Mouse (Mus musculus): ENCODE measurements around the gene Surf1. TPM values are rescaled to one million over a fixed set of nuclear protein-coding genes. Genes with fewer than 3 reads are reported as not detected.
A peak's percentile ranks its signal among the peaks of the same experiment; 100 is the strongest.

The Surf1 gene
- total RNA-seq (2021): 10 to 100 TPM; 44.3 to 45.3 TPM
- long read RNA-seq, experiment 1, transcript Surf1-209 (9 exons, 1,151 nt): minor isoform, 5 of 38 reads
- long read RNA-seq, experiment 1, transcript Surf1-201 (9 exons, 1,173 nt): major isoform, 24 of 38 reads
- long read RNA-seq, experiment 1, partial matches to known transcripts: 5 of 38 reads
- long read RNA-seq, experiment 1, other reads (novel, unspliced or antisense): 4 of 38 reads
- long read RNA-seq, experiment 2, transcript Surf1-201 (9 exons, 1,173 nt): major isoform, 10 of 22 reads
- long read RNA-seq, experiment 2, partial matches to known transcripts: 3 of 22 reads
- long read RNA-seq, experiment 2, other reads (novel, unspliced or antisense): 8 of 22 reads

DNA sequence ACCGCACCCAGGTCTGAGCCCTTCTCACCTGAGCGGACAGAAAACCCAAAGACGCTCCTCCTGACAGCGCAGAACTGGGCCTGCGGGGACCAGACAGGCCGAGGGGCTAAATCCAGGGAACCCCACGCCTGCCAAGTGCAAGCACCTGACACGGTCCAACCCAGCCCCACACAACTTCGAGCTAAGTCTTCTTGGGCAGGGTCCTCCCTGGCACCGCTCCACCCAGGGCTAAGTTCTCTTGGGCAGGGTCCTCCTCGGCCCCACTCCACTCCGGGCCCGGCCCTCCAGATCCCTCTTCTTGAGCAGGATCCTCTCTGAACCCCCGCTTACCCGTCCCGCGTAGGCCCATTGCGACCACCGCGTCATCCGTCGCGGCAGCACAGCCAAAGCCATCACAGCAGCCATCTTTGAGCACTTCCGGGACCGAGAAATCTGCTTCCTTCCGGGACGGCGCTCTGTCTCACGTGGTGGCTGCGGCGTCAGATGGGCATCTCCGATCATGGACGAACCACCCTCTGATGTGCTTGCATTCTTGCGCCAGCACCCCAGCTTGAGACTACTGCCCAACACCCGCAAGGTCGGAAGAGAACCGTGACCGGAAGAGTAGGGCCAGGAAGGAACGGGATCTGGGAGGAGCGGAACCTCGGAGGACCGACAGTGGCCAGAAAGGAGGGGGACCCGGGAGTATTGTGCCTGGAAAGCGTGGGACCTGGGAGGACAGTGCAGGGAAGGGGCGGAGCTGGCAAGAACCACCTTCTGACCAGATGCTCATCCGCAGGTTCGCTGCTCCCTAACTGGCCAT, at the start of gene Surf1, which contains the start of gene Surf2:
Surf1 (minus strand) TSS at position 604 of the 802 bp plus-strand sequence.
Surf2 (plus strand) TSS at position 441 of the 802 bp plus-strand sequence.
- intact Hi-C loops (cut with DNase I): loop anchor here (2.0 kb wide), 1 partner anchor 17 kb away; the partner anchor contains the start of gene Surf4

DNA sequence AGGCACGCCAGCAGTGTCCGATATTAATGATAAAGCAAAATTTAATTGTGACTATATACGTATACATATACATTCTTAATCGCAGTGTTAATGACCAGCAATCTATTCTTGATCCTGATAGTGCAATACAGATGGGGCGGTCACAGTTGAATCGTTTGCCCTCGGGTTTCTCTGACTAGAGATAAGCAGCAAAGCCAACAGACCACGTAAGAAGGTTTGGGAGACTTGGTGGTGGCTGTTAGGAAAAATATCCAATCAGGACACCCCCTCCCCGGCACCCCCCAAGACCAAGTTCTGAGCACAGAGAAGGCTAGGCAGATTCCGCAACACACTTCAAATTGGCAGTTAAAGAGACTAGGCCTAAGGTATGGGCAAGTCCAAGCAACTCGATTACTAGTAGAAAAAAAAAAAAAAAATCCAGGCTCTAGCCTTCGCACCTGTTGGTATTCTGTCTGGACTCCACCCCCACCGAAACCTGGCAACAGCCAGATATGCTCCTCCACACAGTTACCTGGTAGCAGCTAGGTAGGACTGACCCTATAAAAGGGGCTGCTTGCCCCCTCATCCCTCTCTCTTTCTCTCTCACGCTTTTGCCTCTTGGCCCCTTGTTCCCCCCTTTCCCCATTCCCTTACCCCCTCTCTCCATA, 48.5 kb upstream of the Surf1 start:
- intact Hi-C loops (cut with DNase I): loop anchor here (2.0 to 10.0 kb wide), 3 partner anchors 44 to 320 kb away; partner anchors contain the start of genes Cacfd1, Med22 and Rpl7a
- DNase-seq: no peak

More for the DNA sequence above, at the start of gene Surf1, which contains the start of gene Surf2:
- peak; percentile 69 to 81 for DNase-seq

DNA sequence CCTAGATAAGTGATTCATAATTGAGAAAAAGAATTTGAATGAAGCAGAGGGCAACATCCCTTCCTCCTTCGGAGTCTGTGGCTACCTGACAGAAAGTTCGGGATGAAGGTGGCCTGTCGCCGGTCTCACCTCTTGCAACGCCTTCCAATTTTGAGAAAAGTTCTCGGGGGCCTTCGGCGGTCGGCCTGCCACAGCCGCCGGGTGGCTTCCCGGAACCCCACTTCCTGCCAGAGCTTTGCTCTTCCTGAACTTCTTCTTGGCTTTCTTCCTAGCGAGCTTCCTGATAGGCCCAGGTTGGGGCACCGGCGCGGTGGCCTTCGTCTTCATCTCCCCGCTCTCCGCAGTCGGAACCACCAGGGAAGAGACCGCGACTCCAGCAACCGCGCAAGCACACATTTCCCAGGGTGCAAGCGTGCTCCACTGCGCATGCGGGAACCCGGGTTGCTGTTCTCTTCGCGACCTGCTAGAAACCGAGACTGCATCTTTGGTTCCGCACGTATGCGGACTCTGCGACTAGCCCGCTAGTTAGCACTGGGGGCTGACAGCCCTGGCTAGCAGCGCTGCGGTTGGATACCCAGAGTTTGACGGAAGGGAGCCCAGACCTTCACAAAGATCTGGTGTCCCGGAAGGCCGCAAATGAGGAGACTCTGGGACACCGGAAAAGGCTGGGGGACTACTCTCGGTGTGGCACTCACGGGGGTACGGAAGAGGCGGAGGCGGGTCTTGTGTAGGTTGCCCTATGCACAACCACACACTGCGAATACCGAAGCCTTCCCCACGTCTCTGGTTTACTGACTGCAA, 47.8 kb upstream of the Surf1 start, which contains the start of gene Rexo4:
Rexo4 (minus strand) TSS at position 464 of the 801 bp plus-strand sequence.
- intact Hi-C loops (cut with DNase I): loop anchor here (2.0 to 10.0 kb wide), 3 partner anchors 45 to 319 kb away; partner anchors contain the start of genes Cacfd1, Med22 and Rpl7a
- DNase-seq: peak; percentile 94

DNA sequence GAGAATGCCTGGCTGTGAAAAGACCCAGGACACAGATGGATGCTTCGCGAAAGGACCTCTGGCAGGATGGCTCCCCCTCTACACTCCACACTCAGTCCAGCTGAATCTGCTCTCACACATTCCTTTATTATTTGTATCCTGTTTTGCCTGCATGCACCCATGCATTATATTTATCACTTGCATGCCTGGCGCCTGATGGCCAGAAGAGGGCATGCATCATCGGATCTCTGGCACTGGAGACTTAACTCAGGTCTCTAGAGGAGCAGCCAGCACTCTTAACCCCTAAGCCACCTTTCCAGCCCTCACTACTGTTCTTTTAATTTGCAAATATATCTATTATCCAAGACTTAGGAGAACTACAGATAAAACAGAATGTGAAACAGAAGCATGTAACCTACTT, 44.4 kb upstream of the Surf1 start:
- intact Hi-C loops (cut with DNase I): loop anchor here (10.0 kb wide), 1 partner anchor 316 kb away; no protein-coding TSS in a partner anchor
- no peak for DNase-seq

DNA sequence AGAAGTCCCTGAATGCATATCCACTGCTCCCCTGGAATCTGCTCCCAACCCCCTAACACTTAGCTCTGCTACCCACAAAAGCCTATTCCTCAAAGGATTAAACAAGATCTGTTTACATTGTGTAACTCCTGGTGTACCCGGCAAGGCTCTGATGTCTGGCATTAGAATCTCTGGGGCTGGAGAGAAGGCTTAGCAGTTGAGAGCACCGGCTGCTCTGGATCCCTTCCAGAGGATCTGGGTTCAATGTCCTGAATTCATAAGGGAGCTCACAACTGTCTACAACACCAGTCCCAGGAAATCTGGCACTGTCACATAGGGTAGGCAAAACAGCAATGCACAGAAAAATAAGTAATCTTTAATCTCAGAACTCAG, 41.1 kb upstream of the Surf1 start:
- DNase-seq: no peak
- intact Hi-C loops (cut with DNase I): no loop called here

DNA sequence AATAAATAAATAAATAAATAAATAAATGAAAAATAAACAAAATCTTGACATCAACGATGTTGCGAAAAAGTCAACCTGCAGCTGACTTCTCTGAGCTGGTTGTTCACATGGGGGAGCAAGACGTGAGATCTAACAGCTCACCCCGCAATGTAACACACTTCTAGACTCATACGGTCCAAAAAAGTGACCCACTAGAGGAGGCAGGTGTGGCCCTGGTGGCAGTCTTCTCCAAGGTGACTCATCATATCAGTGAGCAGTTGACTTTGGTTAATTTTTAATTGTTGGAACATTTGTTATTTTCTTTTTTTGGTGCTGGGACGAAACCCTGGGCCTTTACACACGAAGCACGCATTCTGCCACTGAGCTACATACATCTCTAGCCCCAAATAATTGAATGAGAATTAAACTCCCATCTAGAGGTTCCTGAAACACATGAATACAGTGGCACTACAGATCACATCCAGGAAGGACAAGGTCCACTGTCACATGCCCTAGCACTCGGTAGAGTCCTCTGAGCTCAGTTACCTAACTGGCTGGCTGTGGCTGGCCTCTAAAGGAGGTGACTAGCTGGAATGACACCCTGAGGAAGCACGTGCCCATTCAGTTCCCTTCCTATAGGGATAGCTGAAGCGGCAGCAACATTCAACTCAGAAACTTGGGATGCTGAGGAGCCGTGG, 40.6 kb upstream of the Surf1 start:
- no peak for DNase-seq
- intact Hi-C loops (cut with DNase I): no loop called here

DNA sequence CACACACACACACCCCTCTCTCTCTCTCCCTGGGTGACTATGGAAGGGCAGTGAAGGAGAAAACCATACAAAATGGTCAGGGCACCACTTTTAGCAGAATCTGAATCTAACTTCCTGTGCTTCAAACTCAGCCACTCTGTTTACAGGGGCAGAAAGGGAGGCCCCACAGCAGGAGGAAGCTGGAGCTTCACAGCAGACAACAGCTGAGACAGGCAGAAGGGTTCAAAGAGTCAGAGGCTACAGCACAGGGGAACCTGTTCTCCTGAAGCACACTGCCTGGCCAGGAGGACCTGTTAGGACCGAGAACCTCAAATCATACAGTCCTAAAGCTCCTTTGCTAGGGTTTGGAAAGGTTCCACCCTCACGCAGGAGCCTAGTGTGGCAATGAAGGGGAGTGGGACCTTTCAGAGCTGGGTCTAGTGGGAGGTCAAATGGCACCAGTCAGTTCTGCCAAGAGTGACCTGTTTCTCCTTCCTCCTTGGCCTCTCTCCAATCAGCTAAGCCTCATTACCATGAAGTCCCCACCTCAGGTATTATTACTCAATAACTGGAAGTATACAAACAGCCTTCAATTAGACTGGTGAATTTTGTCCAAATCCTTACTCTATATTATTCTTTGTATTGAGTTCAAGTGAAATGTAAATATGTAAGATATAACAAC, 38.5 kb upstream of the Surf1 start:
- intact Hi-C loops (cut with DNase I): no loop called here
- no peak for DNase-seq

DNA sequence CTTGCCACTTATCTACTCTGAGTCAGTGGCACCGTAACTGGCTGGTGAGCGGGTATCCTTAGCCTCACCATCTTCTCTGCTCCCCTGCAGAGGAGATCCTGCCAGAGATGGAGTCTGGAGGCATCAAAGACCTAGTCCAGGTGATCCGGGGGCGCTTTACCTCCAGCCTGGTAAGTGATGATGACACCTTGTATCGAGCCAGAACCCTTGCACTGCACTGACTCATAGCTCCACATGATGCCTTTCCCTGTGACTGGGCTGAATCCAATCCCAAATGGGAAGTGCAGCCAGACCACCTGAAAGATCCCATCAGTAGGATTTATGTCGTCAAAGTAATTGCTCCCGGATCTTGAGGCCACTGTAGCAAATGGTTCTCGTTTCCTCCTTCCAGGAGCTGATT, 36.5 kb upstream of the Surf1 start:
- intact Hi-C loops (cut with DNase I): no loop called here
- no peak for DNase-seq

DNA sequence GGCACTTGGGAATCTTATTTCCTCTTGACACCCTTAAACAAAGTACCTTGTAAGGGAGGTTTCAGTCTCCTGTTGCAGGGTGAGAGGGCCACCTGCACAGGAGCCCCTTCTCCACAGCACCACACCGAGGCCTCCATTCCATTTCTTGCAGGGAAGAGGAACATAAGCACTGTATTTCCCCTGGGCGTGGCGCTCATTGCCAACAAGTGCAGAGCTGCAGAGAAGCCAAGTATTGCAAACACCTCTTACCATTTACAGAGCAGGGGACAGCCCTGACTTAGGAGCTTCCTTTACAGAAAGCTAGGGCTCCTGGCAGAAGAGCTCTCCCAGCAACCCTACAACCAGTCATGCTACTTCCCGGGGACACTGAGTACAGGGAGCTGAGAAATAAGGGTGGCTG, 35.9 kb upstream of the Surf1 start:
- no peak for DNase-seq

DNA sequence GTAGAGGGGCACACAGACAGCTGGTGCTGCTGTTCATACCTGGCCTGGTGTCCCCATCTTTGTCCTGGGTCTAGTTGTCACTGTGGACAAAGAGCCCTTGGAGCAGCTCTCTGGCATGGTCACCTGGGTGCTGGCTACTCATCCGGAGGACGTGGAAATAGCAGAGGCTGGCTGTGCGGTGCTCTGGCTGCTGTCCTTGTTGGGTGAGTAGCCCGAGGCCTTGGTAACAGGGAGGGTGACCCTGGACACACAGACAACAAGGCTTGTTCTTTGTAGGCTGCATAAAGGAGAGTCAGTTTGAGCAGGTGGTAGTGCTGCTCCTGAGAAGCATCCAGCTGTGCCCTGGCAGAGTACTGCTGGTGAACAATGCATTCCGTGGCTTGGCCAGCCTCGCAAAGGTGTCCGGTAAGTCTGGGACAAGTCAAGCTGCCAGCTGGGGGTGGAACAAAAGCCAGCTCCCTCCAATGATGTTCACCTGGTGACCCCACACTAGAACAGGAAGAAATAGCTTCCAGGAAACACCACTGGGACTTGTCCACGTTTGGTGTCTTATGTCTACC, 35.1 kb upstream of the Surf1 start:
- no peak for DNase-seq

More for the DNA sequence above, 35.9 kb upstream of the Surf1 start:
- intact Hi-C loops (cut with DNase I): no loop called here

DNA sequence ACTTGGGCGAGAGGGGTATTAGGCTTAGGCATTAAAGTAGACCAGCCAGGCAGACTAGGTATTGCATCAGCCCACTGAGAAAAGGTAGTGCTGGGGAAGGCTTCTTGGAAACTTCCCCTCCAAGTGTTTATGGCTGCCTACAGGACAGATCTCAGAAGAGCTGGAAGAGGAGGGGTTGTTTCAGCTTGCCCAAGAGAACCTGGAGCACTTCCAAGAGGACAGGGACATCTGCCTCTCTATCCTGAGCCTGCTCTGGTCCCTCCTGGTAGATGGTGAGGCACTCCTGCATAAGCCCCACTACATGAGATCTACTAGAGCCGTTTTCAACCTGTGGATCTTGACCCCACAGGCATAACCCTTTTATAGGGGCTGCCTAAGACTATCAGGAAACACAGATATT, 34.1 kb upstream of the Surf1 start:
- intact Hi-C loops (cut with DNase I): no loop called here

More for the DNA sequence above, 35.1 kb upstream of the Surf1 start:
- intact Hi-C loops (cut with DNase I): no loop called here

DNA sequence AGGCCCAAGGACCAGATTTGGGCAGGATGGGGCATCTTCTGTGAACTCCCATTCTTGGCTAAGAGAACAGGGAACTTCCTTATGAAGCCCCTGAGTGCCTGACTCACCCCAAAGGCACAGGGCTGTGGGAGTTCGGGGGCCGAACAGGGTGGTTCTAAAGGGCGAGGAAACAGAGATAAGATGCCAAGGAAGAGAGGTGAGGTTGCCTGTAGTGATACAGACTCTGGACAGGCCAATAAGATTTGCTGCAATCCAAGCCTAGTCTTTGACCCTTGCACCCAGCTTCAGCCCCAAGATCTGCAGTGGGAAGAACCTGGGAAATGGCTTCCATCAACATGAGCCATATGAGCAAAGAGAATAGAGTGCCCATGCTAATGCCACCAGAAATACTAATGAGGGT, 26.9 kb upstream of the Surf1 start:
- intact Hi-C loops (cut with DNase I): no loop called here
- DNase-seq: no peak

More for the DNA sequence above, 34.1 kb upstream of the Surf1 start:
- no peak for DNase-seq

DNA sequence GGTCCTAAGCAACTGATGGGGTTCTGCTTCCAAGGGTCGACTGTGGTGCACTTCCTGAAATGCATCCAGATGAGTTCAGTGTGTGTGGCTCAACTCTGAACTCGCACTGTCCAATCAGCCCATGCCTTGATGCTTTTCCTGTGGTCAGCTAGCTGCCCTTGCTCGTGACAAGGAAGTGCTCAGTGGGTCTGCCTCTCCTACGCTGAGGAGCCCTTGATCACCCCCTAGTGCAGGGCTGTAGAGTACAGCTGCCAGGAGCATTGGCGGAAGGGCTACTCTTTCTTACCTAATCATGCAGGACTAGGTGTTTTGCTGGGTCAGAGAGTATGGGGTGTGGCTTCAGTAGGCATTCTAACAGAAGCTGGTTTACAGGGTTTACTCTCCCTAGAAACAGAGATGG, 25.2 kb upstream of the Surf1 start:
- DNase-seq: no peak
- intact Hi-C loops (cut with DNase I): no loop called here

DNA sequence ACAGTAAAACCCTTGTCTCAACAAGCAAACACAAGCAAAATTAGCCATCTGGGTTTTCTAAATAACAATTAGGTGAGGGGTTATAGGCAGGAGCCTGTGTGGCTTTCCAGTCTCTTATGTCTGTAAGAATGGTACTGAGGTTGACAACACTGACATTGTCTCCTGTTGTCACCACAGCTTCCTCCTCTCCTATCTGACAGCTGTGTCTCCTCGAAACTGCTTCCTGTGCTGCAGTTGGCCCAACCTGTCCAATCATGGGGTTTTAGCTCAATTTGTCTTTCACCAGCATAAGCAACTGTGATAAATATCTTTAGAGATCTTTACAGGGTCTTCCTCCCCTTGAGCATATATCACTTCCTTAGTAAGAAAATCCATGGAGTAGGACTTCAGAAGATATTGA, 20.1 kb upstream of the Surf1 start:
- intact Hi-C loops (cut with DNase I): loop anchor here (10.0 kb wide), 1 partner anchor 298 kb away; no protein-coding TSS in a partner anchor
- no peak for DNase-seq

DNA sequence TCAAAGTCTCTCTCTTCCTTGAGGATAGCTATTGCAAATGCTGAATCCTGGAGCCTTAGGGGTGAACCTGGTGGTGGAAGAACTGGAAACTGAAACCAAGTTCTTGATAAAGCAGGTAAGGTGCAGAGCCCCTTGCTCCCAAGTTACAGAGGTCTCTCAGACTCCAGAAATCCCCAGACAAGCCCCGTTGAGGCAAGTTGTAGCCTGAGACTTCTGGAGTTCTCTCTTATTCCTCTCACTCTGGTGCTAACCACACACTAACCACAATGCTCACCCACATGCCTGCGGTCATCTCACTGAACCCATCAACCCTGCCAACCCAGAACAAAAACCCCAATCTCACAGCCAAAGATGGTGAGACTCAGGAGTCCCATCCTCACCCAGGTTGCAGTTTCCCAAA, 19.0 kb upstream of the Surf1 start:
- DNase-seq: no peak
- intact Hi-C loops (cut with DNase I): loop anchor here (10.0 kb wide), 1 partner anchor 300 kb away; no protein-coding TSS in a partner anchor

DNA sequence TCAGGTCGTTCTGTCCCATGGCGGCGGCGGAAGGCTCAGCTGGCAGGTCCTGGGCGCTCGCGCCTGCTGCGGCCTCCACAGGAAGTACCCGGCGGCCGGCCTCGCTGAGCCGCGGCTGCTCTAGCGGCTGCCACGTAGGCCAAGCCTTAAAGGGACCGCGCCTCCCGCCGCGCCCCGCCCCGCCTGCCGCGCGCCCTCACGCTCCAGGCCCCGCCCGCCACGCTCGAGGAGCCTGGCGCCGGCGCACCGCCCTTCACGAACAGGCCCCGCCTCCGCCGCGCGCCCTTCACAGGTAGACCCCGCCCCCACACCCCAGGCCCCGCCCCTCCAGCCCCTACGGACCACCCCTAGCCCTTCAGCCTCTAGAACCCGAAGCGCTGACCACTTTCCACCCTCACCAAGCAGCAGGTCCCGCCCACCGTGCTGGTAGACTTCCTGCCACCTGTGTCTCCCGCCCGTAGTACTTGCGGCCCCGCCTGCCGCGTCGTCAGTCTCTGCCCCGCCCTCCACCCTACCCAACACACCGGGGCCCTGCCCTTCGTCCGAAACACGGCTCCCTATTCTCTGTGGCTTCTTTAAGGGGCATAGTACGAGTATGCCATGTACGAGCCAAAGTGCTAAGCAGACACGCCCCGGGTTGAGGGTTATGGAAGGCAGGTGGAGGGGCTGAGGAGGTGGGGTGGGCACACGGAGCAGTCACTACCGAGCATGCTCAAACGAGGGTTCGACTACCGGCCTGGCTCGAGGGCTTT, 17.1 kb upstream of the Surf1 start, which contains the start of the genes Surf4 and Stkld1:
Surf4 (minus strand) TSS at position 625 of the 752 bp plus-strand sequence.
Stkld1 (plus strand) TSS at position 744 of the 752 bp plus-strand sequence.
- DNase-seq: peak; percentile 93 to 96
- intact Hi-C loops (cut with DNase I): loop anchor here (1.0 to 10.0 kb wide), 3 partner anchors 17 to 301 kb away; partner anchors contain the start of genes Surf1 and Surf2
